Mouse (Mus musculus): ENCODE results near the gene Ggnbp2.

Gene Ggnbp2

GRCm38 (mm10) chr11:84825261-84825807 is 45.3 kb downstream of the Ggnbp2 start:
- no peak for DNase-seq (ENCODE audit: inconsistent ontology term)

GRCm38 (mm10) chr11:84823484-84823897 is 47.1 kb downstream of the Ggnbp2 start:
- DNase-seq (ENCODE audit: inconsistent ontology term) = no peak

- DNase-seq (ENCODE audit: inconsistent ontology term) = no peak
Measured at GRCm38 (mm10) chr11:84822487-84822886, 48.1 kb downstream of the Ggnbp2 start.

GRCm38 (mm10) chr11:84821131-84821770 is 49.4 kb downstream of the Ggnbp2 start:
- no peak for DNase-seq (ENCODE audit: inconsistent ontology term)

GRCm38 (mm10) chr11:84818961-84819692 is 51.5 kb downstream of the Ggnbp2 start, which contains the start of gene Mrm1:
Gene Mrm1, minus strand, starts transcription at chr11:84819515.
- DNase-seq (ENCODE audit: inconsistent ontology term) = peak; percentile 97

- DNase-seq (ENCODE audit: inconsistent ontology term) = peak; percentile 79
Measured at GRCm38 (mm10) chr11:84818085-84818960, 52.3 kb downstream of the Ggnbp2 start.

- DNase-seq (ENCODE audit: inconsistent ontology term) = no peak
Measured at GRCm38 (mm10) chr11:84817362-84817761, 53.3 kb downstream of the Ggnbp2 start.

GRCm38 (mm10) chr11:84813724-84814510 is 56.7 kb downstream of the Ggnbp2 start:
- no peak for DNase-seq (ENCODE audit: inconsistent ontology term)

GRCm38 (mm10) chr11:84804373-84804772 is 66.2 kb downstream of the Ggnbp2 start:
- DNase-seq (ENCODE audit: inconsistent ontology term) = no peak

- peak; percentile 45 for DNase-seq (ENCODE audit: inconsistent ontology term)
Measured at GRCm38 (mm10) chr11:84797627-84798353, 72.8 kb downstream of the Ggnbp2 start.

GRCm38 (mm10) chr11:84797026-84797425 is 73.6 kb downstream of the Ggnbp2 start:
- DNase-seq (ENCODE audit: inconsistent ontology term) = no peak

GRCm38 (mm10) chr11:84794496-84795113 is 76.0 kb downstream of the Ggnbp2 start:
- peak; percentile 61 for DNase-seq (ENCODE audit: inconsistent ontology term)

GRCm38 (mm10) chr11:84793545-84793944 is 77.1 kb downstream of the Ggnbp2 start:
- no peak for DNase-seq (ENCODE audit: inconsistent ontology term)

- peak; percentile 67 for DNase-seq (ENCODE audit: inconsistent ontology term)
Measured at GRCm38 (mm10) chr11:84790383-84790782, 80.2 kb downstream of the Ggnbp2 start.
